Mouse (Mus musculus): Measurements from ENCODE around the gene Pacs1. TPM values are rescaled to one million over a fixed set of nuclear protein-coding genes. Genes with fewer than 3 reads are reported as not detected.

The Pacs1 gene
- polyA plus RNA-seq, 1 experiment = 18.3 TPM

- Histone ChIP-seq H3K27me3 (ENCODE audit: control insufficient read depth, insufficient read depth, low read length, poor library complexity, severe bottlenecking) (no peaks in the 10 kb centered on the region), H3K4me3 (ENCODE audit: low read depth, low read length) (no peak overlapping the region), H3K4me1 (ENCODE audit: control insufficient read depth, insufficient read depth, low read length) (no peaks in the 10 kb centered on the region), H3K9ac (ENCODE audit: low read depth, poor library complexity, severe bottlenecking) (no peak overlapping the region), H3K27ac (ENCODE audit: insufficient read depth, low read length) (no peak overlapping the region), H3K9me3 (replicated peaks; ENCODE audit: control insufficient read depth, insufficient read depth, low read length, poor library complexity, severe bottlenecking) (no peaks in the 10 kb centered on the region), H3K36me3 (ENCODE audit: control insufficient read depth, insufficient read depth, low read length, poor library complexity, severe bottlenecking) (no peaks in the 10 kb centered on the region)
- TF ChIP-seq EP300 (IDR thresholded peaks at IDR 0.05; ENCODE audit: insufficient read depth, low read depth, low read length) (no peak), POLR2A (IDR thresholded peaks at IDR 0.05; ENCODE audit: insufficient read depth, low read length) (no peak), CTCF (IDR thresholded peaks at IDR 0.05; ENCODE audit: low read depth, low read length) (no peak)
Measured at GRCm38 (mm10) chr19:5170430-5170829, 102.5 kb downstream of the Pacs1 start.

GRCm38 (mm10) chr19:5167477-5167876 lies 105.4 kb downstream of the Pacs1 start:
- Histone ChIP-seq H3K36me3 (ENCODE audit: control insufficient read depth, insufficient read depth, low read length, poor library complexity, severe bottlenecking) (no peaks in the 10 kb centered on the region), H3K9ac (ENCODE audit: low read depth, poor library complexity, severe bottlenecking) (no peak overlapping the region), H3K4me3 (ENCODE audit: low read depth, low read length) (no peak overlapping the region), H3K27ac (ENCODE audit: insufficient read depth, low read length) (no peak overlapping the region), H3K9me3 (replicated peaks; ENCODE audit: control insufficient read depth, insufficient read depth, low read length, poor library complexity, severe bottlenecking) (no peaks in the 10 kb centered on the region), H3K27me3 (ENCODE audit: control insufficient read depth, insufficient read depth, low read length, poor library complexity, severe bottlenecking) (no peaks in the 10 kb centered on the region), H3K4me1 (ENCODE audit: control insufficient read depth, insufficient read depth, low read length) (no peaks in the 10 kb centered on the region)
- TF ChIP-seq CTCF (IDR thresholded peaks at IDR 0.05; ENCODE audit: low read depth, low read length) = no peak
- TF ChIP-seq EP300 (IDR thresholded peaks at IDR 0.05; ENCODE audit: insufficient read depth, low read depth, low read length) = no peak
- TF ChIP-seq POLR2A (IDR thresholded peaks at IDR 0.05; ENCODE audit: insufficient read depth, low read length) = no peak

- no peaks in the 10 kb centered on the region for H3K4me1 ChIP-seq (ENCODE audit: control insufficient read depth, insufficient read depth, low read length)
- H3K9ac ChIP-seq (ENCODE audit: low read depth, poor library complexity, severe bottlenecking) = no peak overlapping the region
- H3K27ac ChIP-seq (ENCODE audit: insufficient read depth, low read length) = no peak overlapping the region
- TF ChIP-seq CTCF (IDR thresholded peaks at IDR 0.05; ENCODE audit: low read depth, low read length) (peak; percentile 84), POLR2A (IDR thresholded peaks at IDR 0.05; ENCODE audit: insufficient read depth, low read length) (no peak), EP300 (IDR thresholded peaks at IDR 0.05; ENCODE audit: insufficient read depth, low read depth, low read length) (no peak)
- H3K36me3 ChIP-seq (ENCODE audit: control insufficient read depth, insufficient read depth, low read length, poor library complexity, severe bottlenecking) = no peaks in the 10 kb centered on the region
- no peak overlapping the region for H3K4me3 ChIP-seq (ENCODE audit: low read depth, low read length)
- H3K9me3 ChIP-seq (replicated peaks; ENCODE audit: control insufficient read depth, insufficient read depth, low read length, poor library complexity, severe bottlenecking) = no peaks in the 10 kb centered on the region
- no peaks in the 10 kb centered on the region for H3K27me3 ChIP-seq (ENCODE audit: control insufficient read depth, insufficient read depth, low read length, poor library complexity, severe bottlenecking)
Measured at GRCm38 (mm10) chr19:5164380-5164779, 108.5 kb downstream of the Pacs1 start.

GRCm38 (mm10) chr19:5161913-5162312 lies 111.0 kb downstream of the Pacs1 start:
- TF ChIP-seq EP300 (IDR thresholded peaks at IDR 0.05; ENCODE audit: insufficient read depth, low read depth, low read length) (no peak), POLR2A (IDR thresholded peaks at IDR 0.05; ENCODE audit: insufficient read depth, low read length) (no peak), CTCF (IDR thresholded peaks at IDR 0.05; ENCODE audit: low read depth, low read length) (no peak)
- H3K9ac ChIP-seq (ENCODE audit: low read depth, poor library complexity, severe bottlenecking) = no peak overlapping the region
- H3K4me1 ChIP-seq (ENCODE audit: control insufficient read depth, insufficient read depth, low read length) = no peaks in the 10 kb centered on the region
- H3K4me3 ChIP-seq (ENCODE audit: low read depth, low read length) = no peak overlapping the region
- no peaks in the 10 kb centered on the region for H3K36me3 ChIP-seq (ENCODE audit: control insufficient read depth, insufficient read depth, low read length, poor library complexity, severe bottlenecking)
- no peak overlapping the region for H3K27ac ChIP-seq (ENCODE audit: insufficient read depth, low read length)
- H3K27me3 ChIP-seq (ENCODE audit: control insufficient read depth, insufficient read depth, low read length, poor library complexity, severe bottlenecking) = no peaks in the 10 kb centered on the region
- H3K9me3 ChIP-seq (replicated peaks; ENCODE audit: control insufficient read depth, insufficient read depth, low read length, poor library complexity, severe bottlenecking) = no peaks in the 10 kb centered on the region

GRCm38 (mm10) chr19:5152261-5152660 lies 120.7 kb downstream of the Pacs1 start:
- no peak for TF ChIP-seq POLR2A (IDR thresholded peaks at IDR 0.05; ENCODE audit: insufficient read depth, low read length)
- TF ChIP-seq EP300 (IDR thresholded peaks at IDR 0.05; ENCODE audit: insufficient read depth, low read depth, low read length) = no peak
- no peak for TF ChIP-seq CTCF (IDR thresholded peaks at IDR 0.05; ENCODE audit: low read depth, low read length)
- H3K36me3 ChIP-seq (ENCODE audit: control insufficient read depth, insufficient read depth, low read length, poor library complexity, severe bottlenecking) = no peaks in the 10 kb centered on the region
- no peaks in the 10 kb centered on the region for H3K27me3 ChIP-seq (ENCODE audit: control insufficient read depth, insufficient read depth, low read length, poor library complexity, severe bottlenecking)

GRCm38 (mm10) chr19:5151741-5152140 lies 121.2 kb downstream of the Pacs1 start:
- Histone ChIP-seq H3K4me3 (ENCODE audit: low read depth, low read length) (no peak overlapping the region), H3K27me3 (ENCODE audit: control insufficient read depth, insufficient read depth, low read length, poor library complexity, severe bottlenecking) (no peaks in the 10 kb centered on the region), H3K9ac (ENCODE audit: low read depth, poor library complexity, severe bottlenecking) (no peak overlapping the region), H3K36me3 (ENCODE audit: control insufficient read depth, insufficient read depth, low read length, poor library complexity, severe bottlenecking) (no peaks in the 10 kb centered on the region), H3K9me3 (replicated peaks; ENCODE audit: control insufficient read depth, insufficient read depth, low read length, poor library complexity, severe bottlenecking) (no peaks in the 10 kb centered on the region), H3K4me1 (ENCODE audit: control insufficient read depth, insufficient read depth, low read length) (no peaks in the 10 kb centered on the region), H3K27ac (ENCODE audit: insufficient read depth, low read length) (no peak overlapping the region)
- no peak for TF ChIP-seq CTCF (IDR thresholded peaks at IDR 0.05; ENCODE audit: low read depth, low read length)
- no peak for TF ChIP-seq EP300 (IDR thresholded peaks at IDR 0.05; ENCODE audit: insufficient read depth, low read depth, low read length)
- no peak for TF ChIP-seq POLR2A (IDR thresholded peaks at IDR 0.05; ENCODE audit: insufficient read depth, low read length)

More at GRCm38 (mm10) chr19:5152261-5152660, 120.7 kb downstream of the Pacs1 start:
- Histone ChIP-seq H3K4me3 (ENCODE audit: low read depth, low read length) (no peak overlapping the region), H3K9me3 (replicated peaks; ENCODE audit: control insufficient read depth, insufficient read depth, low read length, poor library complexity, severe bottlenecking) (no peaks in the 10 kb centered on the region), H3K4me1 (ENCODE audit: control insufficient read depth, insufficient read depth, low read length) (no peaks in the 10 kb centered on the region), H3K9ac (ENCODE audit: low read depth, poor library complexity, severe bottlenecking) (no peak overlapping the region), H3K27ac (ENCODE audit: insufficient read depth, low read length) (no peak overlapping the region)

Measured in ES-Bruce4 (cell line).